Mouse (Mus musculus) activated CD4-positive, CD25-positive, alpha-beta regulatory T cell (primary cell): ENCODE results near the gene Eif2s3x. TPM values are rescaled to one million over a fixed set of nuclear protein-coding genes. Genes with fewer than 3 reads are reported as not detected.

Source experiments
- polyA plus RNA-seq, 2 experiments: library from polyadenylated mRNA; unstranded; fragments of 100-300 nt; shearing (Covaris generic); gene quantifications; one replicate each; pipeline ENCODE4 v1.2.1; 2017

The Eif2s3x gene
- polyA plus RNA-seq, result 10 to 100 TPM; 37.4 to 40.6 TPM

GRCm38 (mm10) chrX:94212597-94213321 lies at the start of gene Eif2s3x:
Gene Eif2s3x, minus strand, starts transcription at chrX:94212862.

GRCm38 (mm10) chrX:94234532-94235189 lies 22.0 kb upstream of the Eif2s3x start, which contains the start of gene Klhl15:
Gene Klhl15, plus strand, starts transcription at chrX:94234599.

Other genes starting within 250 kb of the Eif2s3x start
- gene AU015836, start 244.2 kb downstream of the Eif2s3x start, polyA plus RNA-seq, result under 1 TPM in 1 of 2 experiments, not detected in 1; 0.28 TPM
- gene Zfx, start 89.2 kb downstream of the Eif2s3x start, polyA plus RNA-seq, result 10 to 100 TPM; 31.3 to 33.3 TPM
- 10 to 100 TPM; 12.2 to 14.9 TPM for gene Klhl15, start 21.7 kb upstream of the Eif2s3x start, polyA plus RNA-seq
- not detected for gene Fam90a1b, start 153.9 kb upstream of the Eif2s3x start, polyA plus RNA-seq
- 10 to 100 TPM; 16.2 to 16.7 TPM for gene Apoo, start 154.3 kb upstream of the Eif2s3x start, polyA plus RNA-seq